Mouse (Mus musculus): ENCODE data around the gene D430042O09Rik. TPM values are rescaled to one million over a fixed set of nuclear protein-coding genes. Genes with fewer than 3 reads are reported as not detected.

The D430042O09Rik gene
- polyA plus RNA-seq, 1 experiment: 17.5 TPM

- TF ChIP-seq CTCF (IDR thresholded peaks at IDR 0.05; ENCODE audit: extremely low read depth, insufficient read length, insufficient replicate concordance, low read depth, low read length): no peak
- TF ChIP-seq POLR2A (IDR thresholded peaks at IDR 0.05; ENCODE audit: low read depth, low read length): no peak
- H3K27ac ChIP-seq (ENCODE audit: insufficient read depth, low read depth, low read length): no peak overlapping the region
- 71% methylated on average over 7 of the region's 7 CpGs for WGBS
- H3K4me1 ChIP-seq (ENCODE audit: control insufficient read depth, insufficient read depth, insufficient read length, low read length): no peaks in the 10 kb centered on the region; the same call in 1 of the 2 replicates
- no peaks in the 10 kb centered on the region for H3K27me3 ChIP-seq (ENCODE audit: control insufficient read depth, insufficient read depth, low read length)
- H3K4me3 ChIP-seq (ENCODE audit: low read depth, low read length): no peak overlapping the region
- 0 out of 2 replicates have a peak, but pooled peaks cover 2% of the 10 kb centered on the region for H3K36me3 ChIP-seq (ENCODE audit: control insufficient read depth, insufficient read depth, low read length)
Measured at GRCm38 (mm10) chr7:125787046-125787445, 79.4 kb downstream of the D430042O09Rik start.

- no peaks in the 10 kb centered on the region for H3K27me3 ChIP-seq (ENCODE audit: control insufficient read depth, insufficient read depth, low read length)
- 86% methylated on average over 8 of the region's 8 CpGs for WGBS
- no peak overlapping the region for H3K4me3 ChIP-seq (ENCODE audit: low read depth, low read length)
- H3K27ac ChIP-seq (ENCODE audit: insufficient read depth, low read depth, low read length): no peak overlapping the region
- no peaks in the 10 kb centered on the region for H3K36me3 ChIP-seq (ENCODE audit: control insufficient read depth, insufficient read depth, low read length)
- TF ChIP-seq POLR2A (IDR thresholded peaks at IDR 0.05; ENCODE audit: low read depth, low read length): no peak
- TF ChIP-seq CTCF (IDR thresholded peaks at IDR 0.05; ENCODE audit: extremely low read depth, insufficient read length, insufficient replicate concordance, low read depth, low read length): no peak
- no peaks in the 10 kb centered on the region; the same call in 1 of the 2 replicates for H3K4me1 ChIP-seq (ENCODE audit: control insufficient read depth, insufficient read depth, insufficient read length, low read length)
Measured at GRCm38 (mm10) chr7:125790039-125790438, 82.4 kb downstream of the D430042O09Rik start.

GRCm38 (mm10) chr7:125806571-125806970, 98.9 kb downstream of the D430042O09Rik start:
- H3K27ac ChIP-seq (ENCODE audit: insufficient read depth, low read depth, low read length): no peak overlapping the region
- TF ChIP-seq POLR2A (IDR thresholded peaks at IDR 0.05; ENCODE audit: low read depth, low read length) (no peak), CTCF (IDR thresholded peaks at IDR 0.05; ENCODE audit: extremely low read depth, insufficient read length, insufficient replicate concordance, low read depth, low read length) (no peak)
- H3K4me3 ChIP-seq (ENCODE audit: low read depth, low read length): no peak overlapping the region
- 0 out of 2 replicates have a peak, but pooled peaks cover 2% of the 10 kb centered on the region for H3K36me3 ChIP-seq (ENCODE audit: control insufficient read depth, insufficient read depth, low read length)
- 72% methylated on average over 1 of the region's 1 CpGs for WGBS
- no peaks in the 10 kb centered on the region for H3K27me3 ChIP-seq (ENCODE audit: control insufficient read depth, insufficient read depth, low read length)
- no peaks in the 10 kb centered on the region for H3K4me1 ChIP-seq (ENCODE audit: control insufficient read depth, insufficient read depth, insufficient read length, low read length)

GRCm38 (mm10) chr7:125808210-125808609, 100.5 kb downstream of the D430042O09Rik start:
- no peaks in the 10 kb centered on the region for H3K27me3 ChIP-seq (ENCODE audit: control insufficient read depth, insufficient read depth, low read length)
- 89% methylated on average over 3 of the region's 3 CpGs for WGBS
- TF ChIP-seq POLR2A (IDR thresholded peaks at IDR 0.05; ENCODE audit: low read depth, low read length): no peak
- TF ChIP-seq CTCF (IDR thresholded peaks at IDR 0.05; ENCODE audit: extremely low read depth, insufficient read length, insufficient replicate concordance, low read depth, low read length): no peak

GRCm38 (mm10) chr7:125812721-125813120, 105.0 kb downstream of the D430042O09Rik start:
- TF ChIP-seq CTCF (IDR thresholded peaks at IDR 0.05; ENCODE audit: extremely low read depth, insufficient read length, insufficient replicate concordance, low read depth, low read length): no peak

More at GRCm38 (mm10) chr7:125808210-125808609, 100.5 kb downstream of the D430042O09Rik start:
- Histone ChIP-seq H3K27ac (ENCODE audit: insufficient read depth, low read depth, low read length) (no peak overlapping the region), H3K4me1 (ENCODE audit: control insufficient read depth, insufficient read depth, insufficient read length, low read length) (no peaks in the 10 kb centered on the region), H3K4me3 (ENCODE audit: low read depth, low read length) (no peak overlapping the region), H3K36me3 (ENCODE audit: control insufficient read depth, insufficient read depth, low read length) (peaks cover 8% of the 10 kb centered on the region)

DNA sequence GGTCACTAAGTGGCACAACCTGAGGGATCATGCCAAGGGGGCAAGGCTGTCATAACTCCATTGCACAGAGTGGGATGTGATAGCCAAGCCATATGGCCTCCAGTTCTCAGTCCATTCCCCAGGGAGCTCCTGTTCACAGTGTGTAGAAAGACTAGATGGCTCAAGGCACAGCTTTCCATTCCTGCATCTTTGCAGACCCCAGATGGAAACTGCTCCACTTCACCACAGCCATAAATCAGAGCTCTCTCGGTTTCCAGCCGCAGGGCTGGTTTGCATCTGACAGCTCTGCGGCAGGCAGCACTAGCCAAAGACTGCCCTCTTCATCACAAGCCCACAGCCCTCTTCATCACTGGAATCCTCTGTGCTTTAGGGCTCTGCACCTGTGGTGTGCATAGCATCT, 108.0 kb downstream of the D430042O09Rik start:
- TF ChIP-seq CTCF (IDR thresholded peaks at IDR 0.05; ENCODE audit: extremely low read depth, insufficient read length, insufficient replicate concordance, low read depth, low read length) (no peak), POLR2A (IDR thresholded peaks at IDR 0.05; ENCODE audit: low read depth, low read length) (no peak)
- H3K4me1 ChIP-seq (ENCODE audit: control insufficient read depth, insufficient read depth, insufficient read length, low read length): no peaks in the 10 kb centered on the region
- 88% methylated on average over 3 of the region's 3 CpGs for WGBS
- peaks cover 30% of the 10 kb centered on the region for H3K36me3 ChIP-seq (ENCODE audit: control insufficient read depth, insufficient read depth, low read length)
- H3K4me3 ChIP-seq (ENCODE audit: low read depth, low read length): no peak overlapping the region
- H3K27me3 ChIP-seq (ENCODE audit: control insufficient read depth, insufficient read depth, low read length): no peaks in the 10 kb centered on the region
- H3K27ac ChIP-seq (ENCODE audit: insufficient read depth, low read depth, low read length): no peak overlapping the region

More at GRCm38 (mm10) chr7:125812721-125813120, 105.0 kb downstream of the D430042O09Rik start:
- peaks cover 24% of the 10 kb centered on the region for H3K36me3 ChIP-seq (ENCODE audit: control insufficient read depth, insufficient read depth, low read length)
- H3K4me1 ChIP-seq (ENCODE audit: control insufficient read depth, insufficient read depth, insufficient read length, low read length): no peaks in the 10 kb centered on the region
- 93% methylated on average over 8 of the region's 8 CpGs for WGBS
- H3K27me3 ChIP-seq (ENCODE audit: control insufficient read depth, insufficient read depth, low read length): no peaks in the 10 kb centered on the region
- H3K4me3 ChIP-seq (ENCODE audit: low read depth, low read length): no peak overlapping the region
- no peak overlapping the region for H3K27ac ChIP-seq (ENCODE audit: insufficient read depth, low read depth, low read length)

DNA sequence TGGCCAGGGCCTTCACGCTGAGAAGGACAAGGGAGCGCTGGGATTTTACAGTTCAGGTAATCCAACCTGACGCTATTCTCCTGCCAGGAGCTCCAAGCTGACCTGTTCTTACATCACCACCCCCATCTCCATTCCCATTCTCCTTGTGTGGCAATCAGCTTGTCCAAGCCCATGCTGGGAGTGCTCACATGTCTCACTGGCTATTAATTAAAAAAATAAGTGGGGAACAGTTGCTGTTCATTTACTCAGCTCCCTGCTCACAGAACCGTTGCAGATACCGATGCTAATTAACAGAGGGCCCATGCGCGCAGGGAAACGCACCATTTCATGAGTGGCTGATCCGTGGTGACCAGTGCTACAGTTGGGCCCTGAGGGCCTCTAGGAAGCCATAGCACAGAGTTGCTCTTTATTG, 110.6 kb downstream of the D430042O09Rik start:
- no peak overlapping the region for H3K4me3 ChIP-seq (ENCODE audit: low read depth, low read length)
- peaks cover 23% of the 10 kb centered on the region for H3K36me3 ChIP-seq (ENCODE audit: control insufficient read depth, insufficient read depth, low read length)
- H3K27me3 ChIP-seq (ENCODE audit: control insufficient read depth, insufficient read depth, low read length): no peaks in the 10 kb centered on the region
- no peaks in the 10 kb centered on the region for H3K4me1 ChIP-seq (ENCODE audit: control insufficient read depth, insufficient read depth, insufficient read length, low read length)
- 91% methylated on average over 9 of the region's 9 CpGs for WGBS
- TF ChIP-seq POLR2A (IDR thresholded peaks at IDR 0.05; ENCODE audit: low read depth, low read length) (no peak), CTCF (IDR thresholded peaks at IDR 0.05; ENCODE audit: extremely low read depth, insufficient read length, insufficient replicate concordance, low read depth, low read length) (no peak)
- H3K27ac ChIP-seq (ENCODE audit: insufficient read depth, low read depth, low read length): no peak overlapping the region
